8 mouse cellular contexts compared by ENCODE assay signal in the genomic region with DNA sequence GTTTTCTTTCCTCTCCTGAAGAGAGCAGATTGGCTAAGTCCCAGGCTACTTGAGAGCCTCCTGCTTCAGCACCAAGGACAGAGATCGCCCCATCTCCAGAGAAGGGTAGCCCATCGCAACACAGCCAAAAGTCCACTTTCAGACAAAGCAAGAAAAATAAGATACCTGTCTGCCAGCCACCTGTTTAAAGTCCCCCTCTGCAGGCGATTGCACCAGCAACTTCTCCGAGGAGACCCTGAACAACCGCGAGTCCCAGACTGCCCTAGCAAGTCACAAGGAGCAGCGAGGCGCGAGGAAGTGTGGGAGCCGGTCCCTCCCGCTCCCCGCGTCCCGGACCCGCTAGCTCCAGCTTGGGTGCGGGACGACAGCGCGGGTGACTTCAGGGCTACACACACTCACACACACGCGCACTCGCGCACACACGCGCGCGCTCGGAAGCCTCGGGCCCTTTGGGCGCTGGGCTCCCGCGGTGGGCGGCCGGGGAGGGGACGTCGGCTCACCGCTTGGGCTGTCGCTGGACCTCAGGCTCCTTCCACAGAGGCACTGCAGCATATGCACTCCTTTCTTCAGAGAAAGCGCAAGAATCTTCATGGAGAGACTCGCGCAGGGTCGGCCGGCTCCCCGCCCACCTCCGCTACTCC.
DNase-seq lines count a peak whose midpoint lies in the region; ATAC-seq and TF ChIP-seq lines count a peak whose summit lies in the region.

No protein-coding gene starts in this region.

- TF ChIP-seq CTCF in hindbrain, postnatal 0 days (IDR thresholded peaks at IDR 0.05; ENCODE audit: low read depth) = no peak
- TF ChIP-seq CTCF in olfactory bulb, adult 2 months (IDR thresholded peaks at IDR 0.05; ENCODE audit: insufficient read depth, low read depth, low read length) = no peak; the same call in 1 of the 2 replicates

- DNase-seq in heart, embryonic 10.5 days (ENCODE audit: low spot score) = peak; percentile 76
- no peak for DNase-seq in heart, adult 9 months (ENCODE audit: low spot score in 2 of 2)
- DNase-seq in ZHBTc4 (ENCODE audit: low read depth, low spot score) = peak; percentile 84
- DNase-seq in embryonic facial prominence, embryonic 14.5 days (ENCODE audit: low spot score) = peak; percentile 91
- DNase-seq in hindbrain, postnatal 0 days (ENCODE audit: low spot score) = peak; percentile 61
- DNase-seq in liver, embryonic 11.5 days (ENCODE audit: low spot score) = peak; percentile 52

- peak overlapping the region; percentile 98 for H3K4me2 ChIP-seq in embryonic facial prominence, embryonic 14.5 days (ENCODE audit: low read depth, low read length)
- H3K4me2 ChIP-seq in hindbrain, postnatal 0 days (ENCODE audit: low read depth, low read length) = peak overlapping the region; percentile 97
- H3K4me2 ChIP-seq in liver, embryonic 11.5 days = peak overlapping the region; percentile 78

- peak overlapping the region; percentile 68 for H3K4me3 ChIP-seq in heart, embryonic 10.5 days
- peak overlapping the region; percentile 51 for H3K4me3 ChIP-seq in embryonic facial prominence, embryonic 14.5 days (ENCODE audit: low read depth, low read length)
- H3K4me3 ChIP-seq in hindbrain, postnatal 0 days (ENCODE audit: low read length) = peak overlapping the region; percentile 69
- peak overlapping the region; percentile 50 for H3K4me3 ChIP-seq in liver, embryonic 11.5 days (ENCODE audit: low read depth, low read length)
- peak overlapping the region; percentile 75 for H3K4me3 ChIP-seq in olfactory bulb, adult 2 months (ENCODE audit: insufficient read depth, low read depth, low read length)

- TF ChIP-seq POLR2A in olfactory bulb, adult 2 months (IDR thresholded peaks at IDR 0.05; ENCODE audit: insufficient read depth, low read depth, low read length) = no peak

- H3K9ac ChIP-seq in embryonic facial prominence, embryonic 14.5 days (ENCODE audit: low read depth, low read length) = peak overlapping the region; percentile 37; the same call in 1 of the 2 replicates
- H3K9ac ChIP-seq in hindbrain, postnatal 0 days (replicated peaks; ENCODE audit: low read length) = peak overlapping the region; percentile 59
- H3K9ac ChIP-seq in liver, embryonic 11.5 days (ENCODE audit: low read depth, low read length) = no peak overlapping the region

- H3K27me3 ChIP-seq in heart, embryonic 10.5 days (ENCODE audit: insufficient read depth, poor library complexity, severe bottlenecking) = peaks cover 31% of the 10 kb centered on the region
- H3K27me3 ChIP-seq in embryonic facial prominence, embryonic 14.5 days (replicated peaks; ENCODE audit: control insufficient read depth, insufficient read depth, low read length) = peaks cover 31% of the 10 kb centered on the region
- 0 out of 2 replicates have a peak, but pooled peaks cover 5% of the 10 kb centered on the region for H3K27me3 ChIP-seq in hindbrain, postnatal 0 days (ENCODE audit: insufficient read depth, low read length)
- peaks cover 30% of the 10 kb centered on the region for H3K27me3 ChIP-seq in liver, embryonic 11.5 days (replicated peaks; ENCODE audit: control insufficient read depth, insufficient read depth, low read length)

- no peaks in the 10 kb centered on the region for H3K9me3 ChIP-seq in heart, embryonic 10.5 days
- H3K9me3 ChIP-seq in embryonic facial prominence, embryonic 14.5 days (ENCODE audit: control insufficient read depth, low read length) = no peaks in the 10 kb centered on the region
- H3K9me3 ChIP-seq in hindbrain, postnatal 0 days (ENCODE audit: low read length) = no peaks in the 10 kb centered on the region
- no peaks in the 10 kb centered on the region for H3K9me3 ChIP-seq in liver, embryonic 11.5 days (ENCODE audit: control insufficient read depth, low read length)

- under 1% methylated on average over 45 of the region's 45 CpGs for WGBS in heart, embryonic 10.5 days
- 1% methylated on average over 23 of the region's 45 CpGs for WGBS in embryonic facial prominence, embryonic 14.5 days
- 2% methylated on average over 45 of the region's 45 CpGs for whole genome bisulfite sequencing in hindbrain, postnatal 0 days
- WGBS in liver, embryonic 11.5 days = 2% methylated on average over 45 of the region's 45 CpGs
- under 1% methylated on average over 45 of the region's 45 CpGs for WGBS in olfactory bulb, adult 2 months

- H3K36me3 ChIP-seq in heart, embryonic 10.5 days = no peaks in the 10 kb centered on the region
- H3K36me3 ChIP-seq in embryonic facial prominence, embryonic 14.5 days (ENCODE audit: control insufficient read depth, insufficient read depth, low read length) = no peaks in the 10 kb centered on the region
- no peaks in the 10 kb centered on the region for H3K36me3 ChIP-seq in hindbrain, postnatal 0 days (ENCODE audit: insufficient read depth, low read length)
- no peaks in the 10 kb centered on the region for H3K36me3 ChIP-seq in liver, embryonic 11.5 days (ENCODE audit: control insufficient read depth, insufficient read depth, low read length)

- H3K4me1 ChIP-seq in heart, embryonic 10.5 days = peaks cover 7% of the 10 kb centered on the region
- no peaks in the 10 kb centered on the region for H3K4me1 ChIP-seq in embryonic facial prominence, embryonic 14.5 days (ENCODE audit: control insufficient read depth, insufficient read depth, low read length)
- H3K4me1 ChIP-seq in hindbrain, postnatal 0 days (ENCODE audit: insufficient read depth, low read length) = no peaks in the 10 kb centered on the region; the same call in 1 of the 2 replicates
- no peaks in the 10 kb centered on the region for H3K4me1 ChIP-seq in liver, embryonic 11.5 days (replicated peaks; ENCODE audit: control insufficient read depth, insufficient read depth, low read length)
- H3K4me1 ChIP-seq in olfactory bulb, adult 2 months (ENCODE audit: control insufficient read depth, insufficient read depth, low read length) = peaks cover 5% of the 10 kb centered on the region; the same call in 1 of the 2 replicates

- no peak overlapping the region for H3K27ac ChIP-seq in heart, embryonic 10.5 days
- H3K27ac ChIP-seq in embryonic facial prominence, embryonic 14.5 days (replicated peaks; ENCODE audit: low read depth, low read length) = no peak overlapping the region
- no peak overlapping the region for H3K27ac ChIP-seq in hindbrain, postnatal 0 days
- H3K27ac ChIP-seq in liver, embryonic 11.5 days (ENCODE audit: low read depth, low read length) = no peak overlapping the region
- no peak overlapping the region for H3K27ac ChIP-seq in olfactory bulb, adult 2 months (ENCODE audit: insufficient read depth, low read depth, low read length)

- ATAC-seq in embryonic facial prominence, embryonic 14.5 days (ENCODE audit: low read depth) = peak; percentile 64
- peak; percentile 73 for ATAC-seq in hindbrain, postnatal 0 days
- peak; percentile 47; the same call in 1 of the 2 replicates for ATAC-seq in liver, embryonic 11.5 days (replicated peaks; ENCODE audit: low FRiP score)
- no peak for ATAC-seq in activated CD4-positive, CD25-positive, alpha-beta regulatory T cell, adult 4 months

Comparison
In these comparisons a context has a peak if more than half of its experiments do, and no peak if none do; other contexts are left out.
1. DNase-seq: peak in heart, embryonic 10.5 days (single experiment), ZHBTc4 (single experiment), embryonic facial prominence, embryonic 14.5 days (single experiment), hindbrain, postnatal 0 days (single experiment) and liver, embryonic 11.5 days (single experiment); none in heart, adult 9 months (0 of 2).
2. Peak in every context shown above with its lines, with median percentiles within 50 percentile points of each other: H3K4me3 ChIP-seq and H3K4me2 ChIP-seq.